Mouse (Mus musculus): ENCODE data around the gene Gm8369.
"Not testable (repeated sequence)": the region's sequence is repeated elsewhere in the genome, so short reads cannot be mapped to it uniquely, and the experiment has no call there.

The Gm8369 gene

GRCm38 (mm10) chr19:11485746-11486145 lies at the start of gene Gm8369:
Gene Gm8369, plus strand, starts transcription at chr19:11485938.
- no peak for DNase-seq

GRCm38 (mm10) chr19:11443338-11443737 lies 42.4 kb upstream of the Gm8369 start, which contains the start of gene Ms4a4b:
Gene Ms4a4b, plus strand, starts transcription at chr19:11443553.
- no peak for DNase-seq

DNA sequence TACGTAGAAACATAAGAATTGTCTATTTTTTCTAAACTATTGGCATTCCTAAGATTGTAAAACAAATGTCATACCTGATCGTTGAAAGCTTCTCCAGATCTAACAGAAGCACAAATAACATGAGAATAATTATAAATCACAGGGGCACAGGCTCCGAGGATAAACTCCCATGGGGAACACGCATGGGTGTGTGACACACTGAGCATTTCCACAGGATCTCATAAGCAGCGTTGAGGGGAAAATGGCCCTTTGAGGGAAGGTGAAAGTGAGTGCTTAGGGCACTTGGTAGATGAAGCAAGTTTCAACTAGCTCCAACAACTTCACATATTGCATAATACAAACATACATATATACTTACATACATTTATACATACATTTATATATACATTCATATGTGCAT lies 41.8 kb upstream of the Gm8369 start:
- no peak for DNase-seq

- DNase-seq, result no peak
These were observed 38.5 kb upstream of the Gm8369 start for GRCm38 (mm10) chr19:11447238-11447637.

- DNase-seq, result not testable (repeated sequence)
These were observed 26.7 kb upstream of the Gm8369 start for GRCm38 (mm10) chr19:11459041-11459440.

- not testable (repeated sequence) for DNase-seq
These were observed 20.9 kb upstream of the Gm8369 start for GRCm38 (mm10) chr19:11464795-11465194.

GRCm38 (mm10) chr19:11466471-11466870 lies 19.3 kb upstream of the Gm8369 start:
- no peak for DNase-seq

- not testable (repeated sequence) for DNase-seq
These were observed 17.4 kb upstream of the Gm8369 start for GRCm38 (mm10) chr19:11468361-11468760.

- not testable (repeated sequence) for DNase-seq
These were observed 16.5 kb upstream of the Gm8369 start, which contains the start of gene Ms4a6c for GRCm38 (mm10) chr19:11469215-11469614. Gene Ms4a6c, plus strand, starts transcription at chr19:11469366.

- no peak for DNase-seq
These were observed 6.0 kb upstream of the Gm8369 start for GRCm38 (mm10) chr19:11479714-11480113.

- DNase-seq, result no peak
These were observed 3.1 kb upstream of the Gm8369 start for GRCm38 (mm10) chr19:11482684-11483083.

DNA sequence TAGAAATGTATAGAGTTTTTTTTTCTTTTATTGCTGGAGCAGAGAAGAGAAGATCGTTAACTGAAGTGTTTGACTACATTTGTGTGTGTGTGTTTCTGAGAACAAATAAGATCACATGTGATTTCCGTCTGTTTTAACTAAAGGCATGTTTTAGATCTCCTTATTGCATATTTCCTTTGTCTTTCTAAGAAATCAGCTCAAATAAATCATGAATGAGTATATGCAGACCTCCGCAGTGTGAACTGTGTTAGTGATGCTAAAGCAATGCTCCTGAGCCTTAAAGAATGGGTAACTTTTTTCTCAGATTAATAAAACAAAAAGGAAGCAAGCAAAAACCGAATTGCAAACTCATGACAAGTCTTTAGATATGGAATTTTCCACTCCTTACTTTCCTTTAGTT lies 1.8 kb upstream of the Gm8369 start:
- DNase-seq, result no peak

DNA sequence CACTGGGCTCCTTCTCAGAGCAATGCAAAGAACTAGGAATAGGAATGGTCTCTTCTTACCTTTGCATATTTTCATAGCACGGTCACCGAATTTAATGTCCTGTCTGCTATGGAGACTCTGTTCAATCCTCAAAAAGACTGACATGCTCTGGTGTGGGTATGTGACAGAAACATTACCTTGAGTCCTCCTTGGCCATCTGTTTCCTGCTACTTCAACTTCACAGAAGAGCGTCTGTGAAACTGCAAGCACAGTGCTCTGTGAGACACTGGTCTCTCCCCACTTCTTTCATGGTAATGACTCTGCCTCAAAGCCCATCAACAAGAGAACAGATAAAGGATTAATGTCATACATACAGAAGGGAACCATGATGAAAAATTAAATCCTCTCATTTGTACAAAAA lies 1.4 kb upstream of the Gm8369 start:
- no peak for DNase-seq

DNA sequence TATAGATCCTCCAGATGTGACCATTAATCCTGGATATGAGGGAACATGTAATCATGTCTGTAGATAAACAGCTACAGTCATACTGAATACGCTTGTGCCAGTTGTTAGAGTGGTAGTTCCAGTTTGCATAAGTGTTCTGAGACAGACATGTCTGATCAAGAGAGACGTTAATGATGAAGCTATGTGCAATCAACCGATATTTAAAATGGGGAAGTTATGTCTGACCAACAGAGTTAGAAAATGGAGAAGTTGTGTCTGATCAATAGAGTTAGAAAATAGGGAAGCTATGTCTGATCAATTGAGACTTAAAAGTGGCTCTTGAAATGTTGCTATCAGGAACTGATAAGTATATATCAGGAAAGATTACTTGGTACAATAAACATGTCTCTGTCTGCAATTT lies 472 bp upstream of the Gm8369 start:
- no peak for DNase-seq

- no peak for DNase-seq
These were observed 861 bp downstream of the Gm8369 start for GRCm38 (mm10) chr19:11486599-11486998.

GRCm38 (mm10) chr19:11491406-11492189 lies 5.9 kb downstream of the Gm8369 start:
- no peak for DNase-seq

- DNase-seq, result no peak
These were observed 6.9 kb downstream of the Gm8369 start for GRCm38 (mm10) chr19:11492671-11493070.

- no peak for DNase-seq
These were observed 8.8 kb downstream of the Gm8369 start for GRCm38 (mm10) chr19:11494519-11494918.

DNA sequence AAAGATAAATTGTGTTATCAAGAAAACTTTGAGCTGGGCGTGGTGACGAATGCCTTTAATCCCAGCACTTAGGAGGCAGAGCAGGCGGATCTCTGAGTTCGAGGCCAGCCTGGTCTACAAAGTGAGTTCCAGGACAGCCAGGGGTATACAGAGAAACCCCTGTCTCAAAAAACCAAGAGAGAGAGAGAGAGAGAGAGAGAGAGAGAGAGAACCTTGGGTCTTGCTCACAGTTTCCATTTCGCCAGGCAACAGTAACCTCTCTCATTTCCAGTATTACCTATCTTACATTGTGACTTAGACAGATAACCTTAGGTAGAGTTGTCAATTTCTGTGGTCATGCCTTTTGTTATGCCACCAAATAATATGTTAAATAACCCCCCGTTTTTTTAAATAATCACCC lies 10.6 kb downstream of the Gm8369 start:
- no peak for DNase-seq

DNA sequence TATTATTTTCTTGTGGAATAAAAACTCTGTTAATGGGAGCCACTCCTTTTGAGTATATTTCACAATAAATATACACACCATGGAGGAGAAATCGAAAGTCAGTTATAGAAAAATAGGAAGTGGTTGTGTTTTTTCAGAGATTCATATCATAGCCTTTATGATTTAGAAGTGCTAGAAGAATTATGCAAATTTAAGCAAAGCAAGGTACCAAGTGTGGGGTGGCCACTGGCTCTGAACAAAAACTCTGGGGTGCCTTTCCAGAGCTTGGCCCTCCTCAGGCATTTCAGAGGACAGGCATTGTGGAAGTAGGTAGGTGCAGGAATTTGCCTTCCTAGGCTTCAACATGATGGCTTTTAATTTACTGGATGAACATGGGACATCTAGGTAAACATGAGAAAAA lies 11.6 kb downstream of the Gm8369 start:
- DNase-seq, result not testable (repeated sequence)

GRCm38 (mm10) chr19:11500796-11501195 lies 15.1 kb downstream of the Gm8369 start:
- no peak for DNase-seq

DNA sequence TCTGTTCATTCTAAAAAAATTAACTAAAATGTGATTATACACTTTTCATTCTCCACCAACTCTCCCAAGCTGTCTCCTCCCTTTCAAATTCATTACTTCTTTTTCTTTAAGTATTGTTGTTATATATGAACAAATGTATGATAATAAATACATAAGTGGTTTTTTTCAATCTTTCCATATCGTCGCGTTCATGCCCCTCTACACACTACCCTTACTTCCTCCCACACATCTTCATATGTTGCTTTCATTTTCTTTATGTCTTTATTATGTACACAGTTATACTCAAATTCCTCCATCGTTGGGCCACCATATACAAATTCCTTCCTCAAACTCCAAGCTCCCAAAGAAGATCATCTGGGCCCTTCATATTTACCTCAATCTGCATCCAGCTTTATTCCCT lies 15.6 kb downstream of the Gm8369 start:
- no peak for DNase-seq

GRCm38 (mm10) chr19:11504857-11505256 lies 19.1 kb downstream of the Gm8369 start:
- DNase-seq, result no peak

- no peak for DNase-seq
These were observed 27.7 kb downstream of the Gm8369 start for GRCm38 (mm10) chr19:11513458-11513857.

DNA sequence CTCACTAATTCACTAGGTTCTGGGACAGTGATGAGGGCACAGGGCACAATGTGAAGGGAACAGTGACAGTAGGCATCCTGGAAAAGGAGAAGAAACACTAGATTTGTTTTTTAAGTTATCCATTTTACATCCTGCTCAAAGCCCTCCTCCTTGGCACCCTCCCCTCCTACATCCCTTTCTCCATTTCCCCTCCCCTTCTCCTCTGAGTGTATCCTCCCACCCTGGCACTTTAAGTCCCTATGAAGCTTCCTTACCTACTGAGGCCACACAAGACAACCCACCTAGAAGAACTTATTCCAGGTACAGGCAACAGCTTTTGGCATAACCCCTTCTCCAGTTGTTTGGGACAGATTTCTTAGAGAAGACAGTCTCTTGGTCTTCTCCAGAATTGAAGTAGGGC lies 30.5 kb downstream of the Gm8369 start, which contains the start of gene Ms4a6b:
Gene Ms4a6b, plus strand, starts transcription at position 267 of the 400 bp plus-strand sequence.
- DNase-seq, result no peak

Data from kidney, postnatal 14 days (tissue).